Mouse (Mus musculus) kidney, adult 8-10 months (tissue): Measurements from ENCODE around the gene Atg101.
A peak's percentile ranks its signal among the peaks of the same experiment; 100 is the strongest.

ENCODE experiments used
- DNase-seq, 2 experiments: peaks; one replicate each; pipeline ENCODE4 v3.0.0; 2022

Atg101 gene

DNA sequence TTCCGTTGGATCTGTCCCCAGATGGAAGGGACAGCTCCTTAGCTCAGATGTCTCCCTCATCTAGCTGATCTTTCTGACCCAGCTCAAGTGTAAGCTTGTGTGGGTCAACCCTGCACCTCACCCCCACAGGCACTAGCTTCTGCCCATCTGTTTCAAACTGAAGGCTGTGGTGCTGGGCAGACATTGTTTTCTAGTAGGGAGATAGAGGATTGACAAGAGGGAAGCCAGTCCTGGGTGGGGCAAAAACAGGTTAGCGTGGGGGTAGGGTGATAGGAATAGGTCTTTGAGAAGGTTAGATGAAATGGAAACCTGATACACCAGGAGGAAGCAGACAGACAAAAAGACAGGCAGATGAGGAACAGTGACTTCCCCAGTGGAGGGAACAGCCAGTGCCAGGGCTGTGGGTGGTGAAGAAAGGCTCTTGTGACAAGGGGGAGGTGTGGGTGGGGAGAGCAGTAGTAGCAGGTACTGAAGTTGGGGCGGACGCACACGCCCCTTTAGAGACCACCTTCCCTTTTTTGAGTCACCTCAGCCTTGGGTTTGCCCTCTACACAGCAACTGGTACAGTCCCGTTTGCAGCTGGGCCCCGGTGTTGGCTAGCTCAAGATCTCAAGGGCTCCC is 28.1 kb upstream of the Atg101 start:
- no peak for DNase-seq

- no peak for DNase-seq
Observed at GRCm38 (mm10) chr15:101256463-101257206, 27.4 kb upstream of the Atg101 start.

- DNase-seq = no peak
Observed at GRCm38 (mm10) chr15:101258420-101258819, 25.7 kb upstream of the Atg101 start.

DNA sequence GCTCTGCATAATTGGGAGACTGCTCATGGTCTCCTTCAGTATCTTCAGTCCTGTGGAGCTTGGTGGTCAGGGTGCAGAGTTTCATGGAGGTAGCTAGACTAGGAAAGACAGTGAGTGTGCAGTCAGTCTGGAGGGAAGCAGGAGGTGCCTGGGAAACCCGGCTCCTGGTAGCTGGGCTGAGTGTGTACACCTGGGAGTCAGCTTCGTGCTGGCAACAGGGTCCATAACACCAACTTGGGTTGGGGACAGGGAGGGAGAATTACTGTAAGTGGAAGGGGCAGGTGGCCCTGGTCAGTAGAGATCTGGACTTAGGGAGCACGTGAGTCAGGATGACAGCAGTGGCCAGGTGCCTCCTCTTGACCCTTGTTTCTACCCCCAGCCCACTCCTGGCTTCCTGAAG is 24.1 kb upstream of the Atg101 start:
- no peak for DNase-seq

GRCm38 (mm10) chr15:101260387-101260786 is 23.7 kb upstream of the Atg101 start:
- peak; percentile 65 to 72 for DNase-seq

DNA sequence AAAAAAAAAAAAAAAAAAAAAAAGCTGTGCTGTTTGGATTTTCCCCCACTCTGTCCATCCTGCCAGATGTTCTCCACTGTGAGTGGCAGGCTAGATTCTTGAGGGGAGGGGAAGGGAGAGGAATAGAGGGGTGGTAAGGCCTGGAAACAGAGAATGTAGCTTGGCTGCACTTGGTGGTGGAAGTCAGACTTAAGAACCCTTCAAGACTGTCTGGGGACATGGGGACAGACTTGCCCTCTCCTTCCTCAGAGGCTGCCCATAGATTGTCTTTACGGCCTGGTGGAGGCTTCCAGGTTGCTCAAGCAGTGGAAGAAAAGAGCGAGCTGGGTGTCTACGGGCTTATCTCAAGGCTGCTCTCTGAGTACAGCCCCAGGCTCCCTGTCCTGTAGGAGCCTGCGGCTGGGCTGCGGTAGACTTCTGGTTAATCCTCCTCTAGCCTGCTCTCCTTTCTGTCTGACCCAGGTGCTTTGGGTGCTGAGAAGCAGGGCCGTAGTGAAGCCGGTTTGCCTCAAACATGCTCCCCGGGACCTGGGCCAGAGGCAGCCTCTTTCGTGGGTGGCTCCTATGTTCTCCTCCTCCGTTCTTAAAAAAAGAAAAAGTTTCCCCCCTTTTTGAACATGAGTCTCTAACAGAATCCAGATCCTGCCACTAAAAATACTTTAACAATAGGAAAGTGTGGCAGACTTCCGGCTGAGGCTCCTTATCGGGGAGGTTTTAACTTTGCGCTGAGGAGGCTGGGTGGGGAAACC is 23.0 kb upstream of the Atg101 start:
- DNase-seq = no peak

- no peak for DNase-seq
Observed at GRCm38 (mm10) chr15:101262502-101262901, 21.6 kb upstream of the Atg101 start.

DNA sequence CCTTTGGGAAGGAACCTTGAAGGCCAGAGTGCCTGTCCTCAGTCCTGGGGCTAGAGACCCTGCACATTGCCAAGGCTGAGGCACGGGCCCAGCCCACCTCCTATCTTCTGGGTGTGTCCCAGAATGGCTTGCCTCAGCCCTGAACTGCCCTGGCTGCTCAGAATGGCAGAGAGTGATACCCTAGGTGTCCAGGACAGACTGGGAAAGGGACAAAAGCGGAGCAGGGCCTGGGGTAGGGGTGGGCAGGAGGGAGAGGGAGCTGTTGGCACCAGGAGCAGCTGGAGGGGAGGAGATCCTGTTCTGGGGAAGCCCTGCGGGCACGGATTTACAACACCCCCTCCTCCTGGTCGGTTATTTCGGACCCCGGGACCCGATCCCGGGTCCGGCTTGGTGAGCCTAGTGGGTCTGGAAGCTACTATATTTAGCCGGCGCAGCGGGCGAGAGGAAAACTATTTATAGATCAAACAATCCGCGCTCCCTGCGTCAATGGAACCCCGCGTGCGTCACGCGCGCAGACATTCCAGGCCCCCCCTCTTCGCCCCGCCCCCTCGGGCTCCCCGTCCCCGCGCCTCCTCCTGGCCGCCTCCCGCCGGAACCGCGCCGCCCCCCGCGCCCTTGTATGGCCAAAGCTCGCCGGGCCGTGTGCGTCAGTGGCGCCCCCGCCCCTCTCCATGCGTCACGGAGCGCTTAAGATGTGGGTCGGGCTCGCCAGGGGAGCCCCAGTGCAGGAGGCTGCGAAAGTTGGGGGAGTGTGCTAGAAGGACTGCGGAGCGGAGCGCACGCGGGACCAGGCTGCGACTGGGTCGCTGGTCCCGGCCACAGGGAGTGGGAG is 17.7 kb upstream of the Atg101 start:
- DNase-seq = peak; percentile 87 to 89

DNA sequence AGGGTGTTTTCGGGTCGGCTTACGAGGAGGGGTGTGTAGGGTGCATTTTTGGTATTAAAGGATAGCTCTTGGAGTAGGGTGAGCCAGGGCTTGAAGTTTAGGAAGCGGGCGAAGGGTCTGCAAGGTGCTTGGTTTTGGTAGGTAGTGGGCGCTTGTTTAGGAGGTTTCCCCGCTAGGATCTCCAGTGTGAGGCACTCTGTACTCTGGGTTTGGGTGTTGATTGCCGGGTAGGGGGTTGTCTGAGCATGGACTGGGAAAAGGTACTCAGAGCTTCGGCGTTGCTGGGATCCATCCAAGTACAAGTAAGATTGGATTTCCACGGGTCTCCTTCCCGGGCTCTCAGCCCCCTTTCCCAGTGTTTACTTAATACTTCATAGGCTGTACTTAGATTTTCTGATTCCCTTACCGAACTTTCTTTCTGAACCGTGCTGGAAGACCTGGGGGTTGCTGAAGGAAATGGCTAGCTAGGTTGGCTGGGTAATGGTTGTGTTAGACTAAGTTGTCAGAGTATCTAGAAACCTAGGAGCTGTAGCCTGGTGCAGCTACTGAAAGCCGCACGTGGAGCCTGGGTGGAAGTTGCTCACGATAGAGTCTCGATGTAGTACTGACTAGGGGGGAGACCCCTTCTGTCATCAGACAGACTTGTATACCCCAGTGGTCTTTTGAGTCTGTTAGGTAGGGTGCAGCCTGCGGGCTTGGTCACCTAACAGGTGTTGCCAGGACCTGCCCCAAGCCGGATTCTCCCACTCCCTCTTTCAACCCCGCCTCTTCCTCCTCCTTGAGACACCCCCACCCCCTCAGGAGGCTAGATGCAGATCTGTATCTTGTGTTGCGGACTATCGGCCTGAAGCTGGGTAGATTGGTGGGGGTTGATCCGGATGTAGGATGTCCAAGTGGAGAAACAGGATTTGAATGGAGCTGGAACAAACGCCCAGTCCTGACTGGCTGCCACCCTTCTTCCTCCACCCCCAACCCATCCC is 16.7 kb upstream of the Atg101 start:
- DNase-seq = peak in 1 of 2 experiments; percentile 34

DNA sequence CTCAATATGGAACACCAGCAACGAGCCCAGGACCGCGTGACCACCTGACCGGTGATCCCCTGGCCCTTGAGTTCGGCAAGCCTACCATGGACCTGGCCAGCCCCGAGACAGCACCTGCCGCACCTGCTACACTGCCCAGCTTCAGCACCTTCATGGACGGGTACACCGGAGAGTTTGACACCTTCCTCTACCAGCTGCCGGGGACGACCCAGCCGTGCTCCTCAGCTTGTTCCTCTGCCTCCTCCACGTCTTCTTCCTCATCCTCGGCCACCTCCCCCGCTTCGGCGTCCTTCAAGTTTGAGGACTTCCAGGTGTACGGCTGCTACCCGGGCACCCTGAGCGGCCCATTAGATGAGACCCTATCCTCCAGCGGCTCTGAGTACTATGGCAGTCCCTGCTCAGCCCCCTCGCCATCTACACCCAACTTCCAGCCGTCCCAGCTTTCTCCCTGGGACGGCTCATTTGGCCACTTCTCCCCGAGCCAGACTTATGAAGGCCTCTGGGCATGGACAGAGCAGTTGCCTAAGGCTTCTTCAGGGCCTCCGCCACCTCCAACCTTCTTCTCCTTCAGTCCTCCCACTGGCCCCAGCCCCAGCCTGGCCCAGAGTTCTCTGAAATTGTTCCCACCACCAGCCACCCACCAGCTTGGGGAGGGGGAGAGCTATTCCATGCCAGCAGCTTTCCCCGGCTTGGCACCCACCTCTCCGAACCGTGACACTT is 13.8 kb upstream of the Atg101 start:
- DNase-seq = no peak

DNA sequence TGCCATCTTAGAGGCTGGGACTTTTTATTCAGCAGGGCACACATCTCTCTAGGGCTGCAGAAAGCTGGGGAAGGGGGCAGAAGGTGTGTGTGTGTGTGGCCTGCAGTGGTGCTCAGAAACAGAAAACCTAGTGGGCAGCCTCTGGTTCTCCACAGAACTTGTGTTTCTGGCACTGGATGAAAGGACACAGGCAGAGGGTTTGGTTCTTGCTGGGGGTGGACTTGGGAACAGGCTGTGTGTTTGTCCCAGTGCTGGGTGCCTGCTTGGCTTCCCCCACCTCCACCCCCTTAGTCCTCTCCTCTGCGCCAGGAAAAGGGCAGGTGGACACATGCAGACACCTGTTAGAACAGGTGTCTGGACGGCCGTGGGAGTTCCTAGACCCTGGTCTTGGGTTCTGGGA is 13.0 kb upstream of the Atg101 start:
- DNase-seq = no peak

- DNase-seq = no peak
Observed at GRCm38 (mm10) chr15:101271513-101271912, 12.6 kb upstream of the Atg101 start.

- DNase-seq = no peak
Observed at GRCm38 (mm10) chr15:101274380-101274779, 9.7 kb upstream of the Atg101 start.

GRCm38 (mm10) chr15:101277351-101277899 is 6.6 kb upstream of the Atg101 start:
- DNase-seq = no peak

DNA sequence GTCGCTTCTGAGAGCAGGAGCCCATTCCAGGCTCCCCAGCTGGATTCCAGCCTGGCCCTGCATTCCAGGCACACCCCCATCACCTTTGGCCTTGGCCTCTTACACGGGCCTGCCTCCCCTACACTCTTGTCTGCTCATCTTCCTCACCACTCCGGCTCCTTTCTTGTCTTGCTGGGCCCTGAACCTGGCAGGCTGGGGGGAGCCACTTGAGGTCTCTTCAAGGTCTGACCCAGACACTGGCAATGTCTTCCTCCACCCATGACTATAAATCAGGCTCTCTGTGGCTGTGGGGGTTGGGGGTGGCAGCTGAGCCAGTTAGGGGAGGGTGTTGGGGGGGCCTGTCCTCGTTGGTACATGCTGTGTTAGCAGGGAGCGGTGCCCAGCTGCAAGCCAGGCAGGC is 5.5 kb upstream of the Atg101 start:
- DNase-seq = no peak

DNA sequence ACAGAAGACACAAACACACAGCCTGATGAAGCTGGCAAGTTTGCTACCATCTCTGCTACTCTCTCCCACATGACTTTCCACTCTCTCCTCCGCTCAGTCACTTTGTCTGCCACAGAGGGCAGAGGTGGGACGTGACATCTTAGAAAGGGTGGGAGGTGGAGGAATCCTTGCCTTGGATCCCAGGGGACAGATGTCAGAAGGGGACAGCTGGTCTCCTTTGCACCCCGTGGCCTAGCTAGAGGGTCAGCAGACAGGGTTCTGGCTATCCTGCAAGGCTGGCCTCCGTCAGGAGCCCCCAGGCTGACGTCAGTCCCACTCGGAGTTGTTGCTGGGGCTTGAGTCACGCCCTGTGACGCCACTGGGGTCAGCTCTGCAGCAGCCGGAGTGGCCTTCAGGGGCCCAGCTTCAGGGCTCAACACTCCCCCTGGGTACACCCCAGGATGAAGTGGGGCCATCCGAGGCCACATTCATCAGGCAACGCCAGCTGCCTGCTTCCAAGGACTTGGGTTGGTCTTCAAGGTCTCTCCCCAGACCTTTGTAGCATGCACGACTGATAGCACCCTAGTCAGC is 4.6 kb upstream of the Atg101 start:
- DNase-seq = no peak

- no peak for DNase-seq
Observed at GRCm38 (mm10) chr15:101282471-101282870, 1.6 kb upstream of the Atg101 start.

- peak; percentile 62 to 66 for DNase-seq
Observed at GRCm38 (mm10) chr15:101283183-101283910, 725 bp upstream of the Atg101 start.

GRCm38 (mm10) chr15:101286129-101286770 is 2.2 kb downstream of the Atg101 start:
- DNase-seq = peak in 1 of 2 experiments; percentile 38
